Mouse (Mus musculus) MEL (cell line): ENCODE measurements at regions not wholly inside any gene's neighbourhood (a gene's known extent, or its start where the extent isn't known, plus 50 kb on each side); places are given as distances from the start of the nearest gene placed in this dataset.

Source experiments
- DNase-seq: peaks from one replicate; pipeline ENCODE4 v3.0.0; 2011; ENCODE audit warnings: low read depth, low spot score
- H3K27ac ChIP-seq: 2 replicates; pipeline ENCODE4 v1.5.1; 2012; ENCODE audit warnings: low read depth, mild to moderate bottlenecking, control low read depth, low read length, moderate library complexity; ENCODE audit not compliant: control insufficient read depth
- H3K27me3 ChIP-seq, 2 experiments: fragments of 150-350 bp in 1 of 2; sonication (generic) in 1 of 2; 2 replicates each; pipeline ENCODE4 v1.6.1; 2012; ENCODE audit warnings: low read length in 2 of 2, mild to moderate bottlenecking in 2 of 2, improper control_type of control experiment in 1 of 2, moderate library complexity in 1 of 2; ENCODE audit not compliant: insufficient read depth in 2 of 2, control insufficient read depth in 1 of 2
- H3K36me3 ChIP-seq, 2 experiments: 2 replicates each; pipeline ENCODE4 v1.6.1; 2012 to 2014; ENCODE audit warnings: low read length in 2 of 2, improper control_type of control experiment in 1 of 2, inconsistent platforms in 1 of 2, mild to moderate bottlenecking in 1 of 2; ENCODE audit not compliant: insufficient read depth in 2 of 2, control insufficient read depth in 1 of 2
- H3K4me1 ChIP-seq, 2 experiments: fragments of 150-350 bp in 1 of 2; sonication (generic) in 1 of 2; 2 replicates each; pipeline ENCODE4 v1.6.1; 2012; ENCODE audit warnings: low read length in 2 of 2, improper control_type of control experiment in 1 of 2, mild to moderate bottlenecking in 1 of 2; ENCODE audit not compliant: insufficient read depth in 2 of 2, control insufficient read depth in 1 of 2
- H3K4me3 ChIP-seq, 2 experiments: fragments of 150-350 bp in 1 of 2; sonication (generic) in 1 of 2; 2 replicates each; pipeline ENCODE4 v1.5.1; 2012; ENCODE audit warnings: low read depth in 2 of 2, low read length in 2 of 2, mild to moderate bottlenecking in 2 of 2, moderate library complexity in 2 of 2, control low read depth in 1 of 2, improper control_type of control experiment in 1 of 2; ENCODE audit not compliant: control insufficient read depth in 1 of 2, insufficient read depth in 1 of 2
- H3K79me2 ChIP-seq: 2 replicates; pipeline ENCODE4 v1.6.1; 2012; ENCODE audit warnings: mild to moderate bottlenecking, low read length, moderate library complexity; ENCODE audit not compliant: control insufficient read depth, poor library complexity, insufficient read depth
- H3K9ac ChIP-seq: 2 replicates; pipeline ENCODE4 v1.6.1; 2012; ENCODE audit warnings: low read depth, mild to moderate bottlenecking, control low read depth, low read length, moderate library complexity; ENCODE audit not compliant: control insufficient read depth, poor library complexity, severe bottlenecking
- H3K9me3 ChIP-seq: fragments of 150-350 bp; sonication (generic); replicated peaks from 2 replicates; pipeline ENCODE4 v1.6.1; 2012; ENCODE audit warnings: mild to moderate bottlenecking, low read length, improper control_type of control experiment, moderate library complexity; ENCODE audit not compliant: insufficient read depth
- EP300 ChIP-seq, 2 experiments: IDR thresholded peaks; 2 replicates each; pipeline ENCODE4 v1.6.1; 2011; ENCODE audit warnings: improper control_type of control experiment in 2 of 2, low read length in 2 of 2, low read depth in 1 of 2, mild to moderate bottlenecking in 1 of 2
- NELFE ChIP-seq: IDR thresholded peaks from 2 replicates; pipeline ENCODE4 v1.6.1; 2011; ENCODE audit warnings: low read depth, low read length, improper control_type of control experiment
- TCF12 ChIP-seq: IDR thresholded peaks from 2 replicates; pipeline ENCODE4 v1.6.1; 2014; ENCODE audit warnings: low read depth, mild to moderate bottlenecking, inconsistent platforms, low read length, improper control_type of control experiment, moderate library complexity

DNA sequence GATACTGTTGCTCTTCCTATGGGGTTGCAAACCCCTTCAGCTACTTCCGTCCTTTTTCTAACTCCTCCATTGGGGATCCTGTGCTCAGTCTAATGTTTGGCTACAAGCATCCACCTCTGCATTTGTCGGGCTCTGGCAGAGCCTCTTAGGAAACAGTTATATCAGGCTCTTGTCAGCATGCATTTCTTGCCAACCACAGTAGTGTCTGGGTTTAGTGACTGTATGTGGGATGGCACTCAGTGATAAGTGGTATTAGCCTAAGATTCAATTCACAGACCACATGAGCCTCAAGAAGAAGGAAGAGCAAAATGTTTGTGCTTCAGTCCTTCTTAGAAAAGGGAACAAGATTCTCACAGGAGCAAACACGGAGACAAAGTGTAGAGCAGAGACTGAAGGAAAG is 1655.7 kb downstream of the Pla2g4a start:
- Histone ChIP-seq H3K79me2 (no peaks in the 10 kb centered on the region), H3K27me3 (no peaks in the 10 kb centered on the region; a peak in 1 of 4 replicates), H3K4me1 (0 out of 4 replicates have a peak, but pooled peaks cover 0 to 3% of the 10 kb centered on the region in 2 experiments), H3K9me3 (no peaks in the 10 kb centered on the region), H3K4me3 (no peak overlapping the region), H3K36me3 (no peaks in the 10 kb centered on the region), H3K9ac (no peak overlapping the region), H3K27ac (no peak overlapping the region)
- peak; percentile 51 to 62; a peak in 3 of 4 replicates for TF ChIP-seq EP300 (IDR thresholded peaks at IDR 0.05; ENCODE audit: low read depth in 1 of 2, low read length in 2 of 2)
- no peak for TF ChIP-seq NELFE
- peak; percentile 47; the same call in 1 of the 2 replicates for TF ChIP-seq TCF12
- DNase-seq, result peak; percentile 73
